In the genomic region with DNA sequence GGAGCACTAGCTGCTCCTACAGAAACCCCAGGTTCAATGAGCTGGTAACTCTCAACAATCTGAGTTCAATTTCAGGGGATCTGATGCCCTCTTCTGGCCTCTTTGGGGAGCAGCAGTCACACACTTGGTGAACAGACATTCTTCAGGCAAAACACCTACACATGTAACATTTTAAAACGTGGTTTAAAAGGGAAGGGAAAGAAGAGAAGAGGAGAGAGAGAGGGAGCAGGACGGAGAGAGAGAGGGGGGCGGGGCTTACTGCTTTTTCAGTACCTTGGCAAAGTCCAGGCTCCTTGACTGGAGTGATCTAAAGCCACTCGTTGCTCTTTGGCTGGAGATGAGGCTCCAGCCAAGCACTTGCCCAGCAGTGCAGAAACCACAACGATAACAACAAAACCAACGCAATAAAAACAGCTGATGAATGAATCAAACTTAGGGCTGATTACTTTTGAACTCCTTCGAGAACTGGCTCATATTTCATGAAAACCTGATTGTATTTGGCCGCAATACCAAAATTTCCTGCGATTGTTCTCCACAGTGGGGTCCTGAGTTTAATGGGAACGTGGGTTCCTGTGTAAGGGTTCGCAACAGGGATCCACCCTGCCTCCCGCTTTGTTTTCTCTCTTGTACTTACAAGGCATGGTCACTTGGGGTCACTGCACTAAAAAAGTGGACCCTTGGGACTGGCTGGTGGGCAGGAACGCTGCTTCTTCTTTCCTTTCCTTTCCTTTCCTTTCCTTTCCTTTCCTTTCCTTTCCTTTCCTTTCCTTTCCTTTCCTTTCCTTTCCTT, we compare ENCODE assay signal across 9 mouse cellular contexts. TPM values are rescaled to one million over a fixed set of nuclear protein-coding genes. Genes with fewer than 3 reads are reported as not detected.
DNase-seq lines count a peak whose midpoint lies in the region.
"Had no signal": no experiment of that assay in that cellular context is flagged by ENCODE, and none has a peak within 500 bp of the region (broad histone marks: within the 10 kb centered on the region; RNA-seq: fewer than 3 reads in every experiment).

No protein-coding gene starts in this region.

- no peak overlapping the region for H3K4me3 ChIP-seq in midbrain, embryonic 10.5 days
- H3K4me3 ChIP-seq: limb, embryonic 13.5 days had no signal

- H3K36me3 ChIP-seq in midbrain, embryonic 10.5 days: no peaks in the 10 kb centered on the region
- H3K36me3 ChIP-seq: limb, embryonic 13.5 days had no signal

- no peaks in the 10 kb centered on the region for H3K9me3 ChIP-seq in midbrain, embryonic 10.5 days (replicated peaks)
- H3K9me3 ChIP-seq: limb, embryonic 13.5 days had no signal

- WGBS in midbrain, embryonic 10.5 days: 62% methylated on average over 13 of the region's 13 CpGs

- H3K27ac ChIP-seq in midbrain, embryonic 10.5 days (replicated peaks): no peak overlapping the region
- H3K27ac ChIP-seq: limb, embryonic 13.5 days had no signal

- peak; percentile 27 for DNase-seq in gastrocnemius, postnatal 25 days
- no peak for DNase-seq in gastrocnemius, adult 8-10 months (ENCODE audit: low spot score in 2 of 2)
- peak; percentile 59 for DNase-seq in adrenal gland, postnatal 14 days
- peak; percentile 54 for DNase-seq in kidney, adult 18-20 months
- DNase-seq in lung, postnatal 36 days: peak; percentile 71
- no peak for DNase-seq in midbrain, embryonic 10.5 days (ENCODE audit: low spot score)
- no peak for DNase-seq in left cerebral cortex, adult 9 months (ENCODE audit: low spot score in 2 of 2)
- DNase-seq in right cerebral cortex, postnatal 4 days: no peak

- H3K4me1 ChIP-seq in midbrain, embryonic 10.5 days: no peaks in the 10 kb centered on the region

- H3K27me3 ChIP-seq in midbrain, embryonic 10.5 days (ENCODE audit: low read depth, poor library complexity, severe bottlenecking): peaks cover 25% of the 10 kb centered on the region
- H3K27me3 ChIP-seq: limb, embryonic 13.5 days had no signal

RNA-seq across cellular contexts. Expression of a gene that starts 6.5 kb away (rescaled TPM):
- 10 to 100 TPM; 33.3 to 43.8 TPM for total RNA-seq in gastrocnemius, postnatal 25 days (2021)
- total RNA-seq in gastrocnemius, adult 8-10 months (2022): 10 to 100 TPM; 53.9 to 59.3 (median 55.6) TPM
- total RNA-seq in adrenal gland, postnatal 14 days (2021): 22.5 and 26.9 TPM in 2 replicates
- polyA plus RNA-seq in midbrain, embryonic 10.5 days (2016; fragmentation: Nextera tagmentation; extraction: Ambion mirVana): 7.6 and 7.9 TPM in 2 replicates

Comparison
In these comparisons a context has a peak if more than half of its experiments do, and no peak if none do; other contexts are left out.
1. DNase-seq: peak in gastrocnemius, postnatal 25 days (single experiment), adrenal gland, postnatal 14 days (single experiment), kidney, adult 18-20 months (single experiment) and lung, postnatal 36 days (single experiment); none in gastrocnemius, adult 8-10 months (0 of 2), midbrain, embryonic 10.5 days (single experiment), left cerebral cortex, adult 9 months (0 of 2) and right cerebral cortex, postnatal 4 days (single experiment).